Mouse (Mus musculus) hindbrain, embryonic 15.5 days (tissue): ENCODE data around the gene Tnfrsf14. TPM values are rescaled to one million over a fixed set of nuclear protein-coding genes. Genes with fewer than 3 reads are reported as not detected.

Experiments used
- ATAC-seq: fragments of 200-750 bp; cut with Nextera tagmentation; 2 replicates; pipeline ENCODE4 v1.8.0; 2017; ENCODE audit warnings: low read depth, moderate number of reproducible peaks, moderate TSS enrichment; ENCODE audit not compliant: low FRiP score
- H3K27ac ChIP-seq: fragments of 300-500 bp; sonication (generic); replicated peaks from 2 replicates; pipeline ENCODE4 v1.5.1; 2015; ENCODE audit warnings: mild to moderate bottlenecking, inconsistent platforms
- H3K27me3 ChIP-seq: fragments of 300-500 bp; sonication (generic); 2 replicates; pipeline ENCODE4 v1.6.1; 2015; ENCODE audit warnings: control low read depth, inconsistent platforms
- H3K36me3 ChIP-seq: fragments of 300-500 bp; sonication (generic); 2 replicates; pipeline ENCODE4 v1.6.1; 2015; ENCODE audit warnings: control low read depth, inconsistent platforms
- H3K4me1 ChIP-seq: fragments of 300-500 bp; sonication (generic); replicated peaks from 2 replicates; pipeline ENCODE4 v1.6.1; 2015; ENCODE audit warnings: control low read depth, inconsistent platforms
- H3K4me2 ChIP-seq: fragments of 300-500 bp; sonication (generic); 2 replicates; pipeline ENCODE4 v1.6.1; 2015; ENCODE audit warnings: moderate library complexity, mild to moderate bottlenecking, inconsistent platforms
- H3K4me3 ChIP-seq: fragments of 300-500 bp; sonication (generic); 2 replicates; pipeline ENCODE4 v1.5.1; 2015; ENCODE audit warnings: mild to moderate bottlenecking, inconsistent platforms
- H3K9ac ChIP-seq: fragments of 300-500 bp; sonication (generic); 2 replicates; pipeline ENCODE4 v1.6.1; 2015; ENCODE audit warnings: inconsistent platforms
- H3K9me3 ChIP-seq: fragments of 300-500 bp; sonication (generic); 2 replicates; pipeline ENCODE4 v1.6.1; 2016; ENCODE audit warnings: control low read depth, inconsistent platforms
- WGBS: fragments of 180-500 bp; shearing (Covaris S2); methylation state at CpG from one replicate; pipeline ENCODE4 v1.1.7; 2015; 5-methylcytosine and 5-hydroxymethylcytosine counted together
- polyA plus RNA-seq: library from polyadenylated mRNA; unstranded; fragments of >200 nt; fragmentation: Nextera tagmentation; extraction: Ambion mirVana; gene quantifications from 2 replicates; pipeline ENCODE4 v1.2.1, GENCODE M21; 2015

The Tnfrsf14 gene
- polyA plus RNA-seq, 1 experiment from 2014 or later: 0.64 TPM

GRCm38 (mm10) chr4:154910606-154911522 lies 17.5 kb downstream of the Tnfrsf14 start:
- Histone ChIP-seq H3K9me3 (no peaks in the 10 kb centered on the region), H3K4me3 (no peak overlapping the region), H3K36me3 (no peaks in the 10 kb centered on the region), H3K27ac (no peak overlapping the region), H3K4me2 (no peak overlapping the region), H3K9ac (no peak overlapping the region), H3K4me1 (peaks cover 4% of the 10 kb centered on the region; the same call in 1 of the 2 replicates), H3K27me3 (no peaks in the 10 kb centered on the region)
- WGBS: 21% methylated on average over 15 of the region's 15 CpGs
- no peak for ATAC-seq

- 90% methylated on average over 5 of the region's 5 CpGs for WGBS
- H3K9me3 ChIP-seq: no peaks in the 10 kb centered on the region
- peaks cover 10% of the 10 kb centered on the region for H3K4me1 ChIP-seq
- H3K27ac ChIP-seq: no peak overlapping the region
- H3K9ac ChIP-seq: no peak overlapping the region
- H3K36me3 ChIP-seq: no peaks in the 10 kb centered on the region
- ATAC-seq: no peak
- H3K4me3 ChIP-seq: no peak overlapping the region
- H3K27me3 ChIP-seq: no peaks in the 10 kb centered on the region
- no peak overlapping the region for H3K4me2 ChIP-seq
These were observed 19.9 kb downstream of the Tnfrsf14 start for GRCm38 (mm10) chr4:154908490-154908889.

- Histone ChIP-seq H3K27me3 (no peaks in the 10 kb centered on the region), H3K27ac (no peak overlapping the region), H3K36me3 (no peaks in the 10 kb centered on the region), H3K4me1 (peaks cover 10% of the 10 kb centered on the region), H3K9me3 (no peaks in the 10 kb centered on the region), H3K4me2 (0 out of 2 replicates have a peak overlapping the region, but pooled peaks have one; percentile 8), H3K4me3 (no peak overlapping the region), H3K9ac (no peak overlapping the region)
- peak; percentile 80; the same call in 1 of the 2 replicates for ATAC-seq
- 43% methylated on average over 17 of the region's 17 CpGs for WGBS
These were observed 20.5 kb downstream of the Tnfrsf14 start for GRCm38 (mm10) chr4:154907833-154908232.

- Histone ChIP-seq H3K27ac (no peak overlapping the region), H3K36me3 (no peaks in the 10 kb centered on the region), H3K9me3 (no peaks in the 10 kb centered on the region), H3K9ac (peak overlapping the region; percentile 21), H3K4me3 (peak overlapping the region; percentile 31), H3K4me1 (peaks cover 10% of the 10 kb centered on the region; the same call in 1 of the 2 replicates), H3K4me2 (peak overlapping the region; percentile 61), H3K27me3 (no peaks in the 10 kb centered on the region)
- ATAC-seq: peak; percentile 92
- 3% methylated on average over 16 of the region's 16 CpGs for WGBS
These were observed 23.9 kb downstream of the Tnfrsf14 start for GRCm38 (mm10) chr4:154904185-154905071.

GRCm38 (mm10) chr4:154902371-154902770 lies 26.0 kb downstream of the Tnfrsf14 start:
- ATAC-seq: no peak
- H3K4me2 ChIP-seq: no peak overlapping the region
- WGBS: 92% methylated on average over 2 of the region's 2 CpGs

GRCm38 (mm10) chr4:154898506-154899446 lies 29.6 kb downstream of the Tnfrsf14 start, which contains the start of gene Fam213b:
Fam213b (minus strand) TSS chr4:154899135.
- Histone ChIP-seq H3K4me1 (peaks cover 20% of the 10 kb centered on the region), H3K27me3 (no peaks in the 10 kb centered on the region), H3K36me3 (no peaks in the 10 kb centered on the region), H3K9ac (peak within 1 kb of the TSS; percentile 61), H3K4me3 (peak within 1 kb of the TSS; percentile 51), H3K9me3 (no peaks in the 10 kb centered on the region), H3K27ac (peak within 1 kb of the TSS; percentile 67), H3K4me2 (peak within 1 kb of the TSS; percentile 85)
- peak; percentile 98 for ATAC-seq
- WGBS: under 1% methylated on average over 43 of the region's 43 CpGs

More at GRCm38 (mm10) chr4:154902371-154902770, 26.0 kb downstream of the Tnfrsf14 start:
- H3K9me3 ChIP-seq: no peaks in the 10 kb centered on the region
- H3K27ac ChIP-seq: no peak overlapping the region
- peaks cover 17% of the 10 kb centered on the region for H3K4me1 ChIP-seq
- no peaks in the 10 kb centered on the region for H3K36me3 ChIP-seq
- no peak overlapping the region for H3K9ac ChIP-seq
- H3K4me3 ChIP-seq: no peak overlapping the region
- no peaks in the 10 kb centered on the region for H3K27me3 ChIP-seq

GRCm38 (mm10) chr4:154897676-154898465 lies 30.5 kb downstream of the Tnfrsf14 start:
- Histone ChIP-seq H3K4me2 (peak overlapping the region; percentile 85), H3K9ac (peak overlapping the region; percentile 61), H3K4me1 (peaks cover 20% of the 10 kb centered on the region), H3K36me3 (no peaks in the 10 kb centered on the region), H3K4me3 (peak overlapping the region; percentile 51), H3K27ac (peak overlapping the region; percentile 67), H3K9me3 (no peaks in the 10 kb centered on the region), H3K27me3 (no peaks in the 10 kb centered on the region)
- 65% methylated on average over 6 of the region's 6 CpGs for WGBS
- ATAC-seq: no peak

GRCm38 (mm10) chr4:154895549-154895948 lies 32.8 kb downstream of the Tnfrsf14 start:
- 84% methylated on average over 5 of the region's 5 CpGs for WGBS
- H3K27me3 ChIP-seq: no peaks in the 10 kb centered on the region
- H3K4me3 ChIP-seq: no peak overlapping the region
- no peak for ATAC-seq
- H3K36me3 ChIP-seq: no peaks in the 10 kb centered on the region
- no peak overlapping the region for H3K9ac ChIP-seq
- no peaks in the 10 kb centered on the region for H3K9me3 ChIP-seq
- no peak overlapping the region for H3K4me2 ChIP-seq
- H3K4me1 ChIP-seq: peaks cover 20% of the 10 kb centered on the region
- H3K27ac ChIP-seq: no peak overlapping the region

- Histone ChIP-seq H3K36me3 (no peaks in the 10 kb centered on the region), H3K27ac (no peak overlapping the region), H3K9me3 (no peaks in the 10 kb centered on the region), H3K4me3 (no peak overlapping the region), H3K4me1 (no peaks in the 10 kb centered on the region), H3K9ac (no peak overlapping the region), H3K4me2 (no peak overlapping the region), H3K27me3 (no peaks in the 10 kb centered on the region)
- WGBS: 92% methylated on average over 14 of the region's 14 CpGs
- ATAC-seq: no peak
These were observed 37.5 kb downstream of the Tnfrsf14 start for GRCm38 (mm10) chr4:154890887-154891286.

- Histone ChIP-seq H3K4me3 (no peak overlapping the region), H3K9ac (no peak overlapping the region), H3K27me3 (no peaks in the 10 kb centered on the region), H3K27ac (no peak overlapping the region), H3K36me3 (no peaks in the 10 kb centered on the region), H3K9me3 (no peaks in the 10 kb centered on the region), H3K4me1 (no peaks in the 10 kb centered on the region), H3K4me2 (no peak overlapping the region)
- peak; percentile 46; the same call in 1 of the 2 replicates for ATAC-seq
- 81% methylated on average over 15 of the region's 15 CpGs for WGBS
These were observed 40.6 kb downstream of the Tnfrsf14 start for GRCm38 (mm10) chr4:154887593-154888250.
